Mouse (Mus musculus) kidney, embryonic 16.5 days (tissue): ENCODE results near the gene Gm6657. TPM values are rescaled to one million over a fixed set of nuclear protein-coding genes. Genes with fewer than 3 reads are reported as not detected.

Source experiments
- ATAC-seq: fragments of 200-750 bp; cut with Nextera tagmentation; 2 replicates; pipeline ENCODE4 v1.8.0; 2017; ENCODE audit warnings: moderate TSS enrichment; ENCODE audit not compliant: low FRiP score, low TSS enrichment
- H3K27ac ChIP-seq: fragments of 300-500 bp; sonication (generic); 2 replicates; pipeline ENCODE4 v1.5.1; 2014; ENCODE audit warnings: low read length
- H3K27me3 ChIP-seq: fragments of 300-500 bp; sonication (generic); 2 replicates; pipeline ENCODE4 v1.6.1; 2014; ENCODE audit warnings: low read length, control low read depth, mixed read lengths; ENCODE audit not compliant: insufficient read depth
- H3K36me3 ChIP-seq: fragments of 300-500 bp; sonication (generic); 2 replicates; pipeline ENCODE4 v1.6.1; 2014; ENCODE audit warnings: low read length, control low read depth, mixed read lengths; ENCODE audit not compliant: insufficient read depth
- H3K4me1 ChIP-seq: fragments of 300-500 bp; sonication (generic); 2 replicates; pipeline ENCODE4 v1.6.1; 2014; ENCODE audit warnings: low read length, control low read depth, mixed read lengths; ENCODE audit not compliant: insufficient read depth
- H3K4me2 ChIP-seq: fragments of 300-500 bp; sonication (generic); replicated peaks from 2 replicates; pipeline ENCODE4 v1.6.1; 2014; ENCODE audit warnings: low read depth, low read length
- H3K4me3 ChIP-seq: fragments of 300-500 bp; sonication (generic); 2 replicates; pipeline ENCODE4 v1.5.1; 2014; ENCODE audit warnings: mild to moderate bottlenecking, low read length
- H3K9ac ChIP-seq: fragments of 300-500 bp; sonication (generic); replicated peaks from 2 replicates; pipeline ENCODE4 v1.6.1; 2014; ENCODE audit warnings: low read length
- H3K9me3 ChIP-seq: fragments of 300-500 bp; sonication (generic); 2 replicates; pipeline ENCODE4 v1.6.1; 2016; ENCODE audit warnings: low read length, control low read depth
- WGBS: fragments of 180-500 bp; shearing (Covaris S2); extraction: QIAGEN DNeasy Blood & Tissue Kit; methylation state at CpG from one replicate; pipeline ENCODE4 v1.1.7; 2014; 5-methylcytosine and 5-hydroxymethylcytosine counted together
- polyA plus RNA-seq: library from polyadenylated mRNA; unstranded; fragments of >200 nt; fragmentation: Nextera tagmentation; extraction: Ambion mirVana; gene quantifications from 2 replicates; pipeline ENCODE4 v1.2.1, GENCODE M21; 2015

Gene Gm6657
- polyA plus RNA-seq, 1 experiment from 2014 or later = not detected

- ATAC-seq = no peak
- Histone ChIP-seq H3K27ac (no peak overlapping the region), H3K4me1 (no peaks in the 10 kb centered on the region), H3K9me3 (no peaks in the 10 kb centered on the region), H3K27me3 (no peaks in the 10 kb centered on the region), H3K36me3 (no peaks in the 10 kb centered on the region), H3K4me3 (no peak overlapping the region), H3K9ac (no peak overlapping the region), H3K4me2 (no peak overlapping the region)
- 92% methylated on average over 2 of the region's 2 CpGs for WGBS
Observed at GRCm38 (mm10) chr12:78209856-78210255, 15.8 kb downstream of the Gm6657 start.

- 69% methylated on average over 6 of the region's 6 CpGs for WGBS
- H3K4me1 ChIP-seq = no peaks in the 10 kb centered on the region
- no peaks in the 10 kb centered on the region for H3K36me3 ChIP-seq
- no peak for ATAC-seq
- H3K9me3 ChIP-seq = no peaks in the 10 kb centered on the region
- no peaks in the 10 kb centered on the region for H3K27me3 ChIP-seq
- H3K4me2 ChIP-seq = no peak overlapping the region
- no peak overlapping the region for H3K27ac ChIP-seq
- no peak overlapping the region for H3K4me3 ChIP-seq
- no peak overlapping the region for H3K9ac ChIP-seq
Observed at GRCm38 (mm10) chr12:78215490-78215889, 21.4 kb downstream of the Gm6657 start.

GRCm38 (mm10) chr12:78219191-78219825, 25.3 kb downstream of the Gm6657 start:
- no peaks in the 10 kb centered on the region for H3K4me1 ChIP-seq
- H3K27me3 ChIP-seq = no peaks in the 10 kb centered on the region
- H3K9me3 ChIP-seq = no peaks in the 10 kb centered on the region
- 70% methylated on average over 4 of the region's 4 CpGs for WGBS
- H3K9ac ChIP-seq = no peak overlapping the region
- H3K27ac ChIP-seq = no peak overlapping the region
- H3K4me3 ChIP-seq = no peak overlapping the region
- H3K4me2 ChIP-seq = no peak overlapping the region
- ATAC-seq = no peak
- H3K36me3 ChIP-seq = no peaks in the 10 kb centered on the region

GRCm38 (mm10) chr12:78225707-78226518, 31.9 kb downstream of the Gm6657 start, which contains the start of gene Gphn:
Gene Gphn (plus strand): TSS chr12:78226379.
- under 1% methylated on average over 67 of the region's 70 CpGs for WGBS
- H3K27me3 ChIP-seq = no peaks in the 10 kb centered on the region
- no peaks in the 10 kb centered on the region for H3K36me3 ChIP-seq
- H3K4me1 ChIP-seq = peaks cover 5% of the 10 kb centered on the region
- H3K9ac ChIP-seq = peak within 1 kb of the TSS; percentile 86
- H3K9me3 ChIP-seq = no peaks in the 10 kb centered on the region
- peak; percentile 99 for ATAC-seq
- H3K4me3 ChIP-seq = peak within 1 kb of the TSS; percentile 97
- peak within 1 kb of the TSS; percentile 99 for H3K27ac ChIP-seq
- H3K4me2 ChIP-seq = peak within 1 kb of the TSS; percentile 91

- Histone ChIP-seq H3K9me3 (no peaks in the 10 kb centered on the region), H3K4me3 (peak overlapping the region; percentile 97), H3K4me2 (peak overlapping the region; percentile 91), H3K27me3 (no peaks in the 10 kb centered on the region), H3K4me1 (peaks cover 5% of the 10 kb centered on the region), H3K27ac (peak overlapping the region; percentile 99), H3K9ac (peak overlapping the region; percentile 86), H3K36me3 (no peaks in the 10 kb centered on the region)
- WGBS = under 1% methylated on average over 36 of the region's 48 CpGs
- ATAC-seq = peak; percentile 94
Observed at GRCm38 (mm10) chr12:78226519-78226875, 32.5 kb downstream of the Gm6657 start.

- peak overlapping the region; percentile 99 for H3K27ac ChIP-seq
- H3K9ac ChIP-seq = peak overlapping the region; percentile 86
- ATAC-seq = peak; percentile 29
- peak overlapping the region; percentile 91 for H3K4me2 ChIP-seq
- H3K4me3 ChIP-seq = peak overlapping the region; percentile 97
- no peaks in the 10 kb centered on the region for H3K9me3 ChIP-seq
- WGBS = 0% methylated on average over 49 of the region's 57 CpGs
- peaks cover 5% of the 10 kb centered on the region for H3K4me1 ChIP-seq
- no peaks in the 10 kb centered on the region for H3K27me3 ChIP-seq
- no peaks in the 10 kb centered on the region for H3K36me3 ChIP-seq
Observed at GRCm38 (mm10) chr12:78227021-78227932, 33.2 kb downstream of the Gm6657 start.

GRCm38 (mm10) chr12:78228139-78228538, 34.1 kb downstream of the Gm6657 start:
- Histone ChIP-seq H3K4me3 (peak overlapping the region; percentile 1; the same call in 1 of the 2 replicates), H3K9ac (no peak overlapping the region), H3K4me2 (peak overlapping the region; percentile 91), H3K27ac (no peak overlapping the region), H3K27me3 (no peaks in the 10 kb centered on the region), H3K9me3 (no peaks in the 10 kb centered on the region), H3K36me3 (no peaks in the 10 kb centered on the region), H3K4me1 (peaks cover 5% of the 10 kb centered on the region)
- WGBS = 43% methylated on average over 4 of the region's 4 CpGs
- ATAC-seq = no peak

- Histone ChIP-seq H3K9me3 (no peaks in the 10 kb centered on the region), H3K4me1 (peaks cover 3% of the 10 kb centered on the region; the same call in 1 of the 2 replicates), H3K27me3 (no peaks in the 10 kb centered on the region), H3K4me3 (no peak overlapping the region), H3K9ac (no peak overlapping the region), H3K4me2 (no peak overlapping the region), H3K27ac (no peak overlapping the region), H3K36me3 (no peaks in the 10 kb centered on the region)
- ATAC-seq = no peak
Observed at GRCm38 (mm10) chr12:78232560-78232959, 38.5 kb downstream of the Gm6657 start.

- Histone ChIP-seq H3K4me3 (no peak overlapping the region), H3K36me3 (no peaks in the 10 kb centered on the region), H3K4me1 (no peaks in the 10 kb centered on the region), H3K4me2 (no peak overlapping the region), H3K27me3 (no peaks in the 10 kb centered on the region), H3K9me3 (no peaks in the 10 kb centered on the region), H3K9ac (no peak overlapping the region), H3K27ac (no peak overlapping the region)
- 64% methylated on average over 1 of the region's 1 CpGs for WGBS
- ATAC-seq = no peak
Observed at GRCm38 (mm10) chr12:78248366-78248765, 54.3 kb downstream of the Gm6657 start.
